Mouse (Mus musculus) lung, embryonic 14.5 days (tissue): ENCODE data around the gene Armc7. TPM values are rescaled to one million over a fixed set of nuclear protein-coding genes. Genes with fewer than 3 reads are reported as not detected.
A peak's percentile ranks its signal among the peaks of the same experiment; 100 is the strongest.
"Not testable (repeated sequence)": the region's sequence is repeated elsewhere in the genome, so short reads cannot be mapped to it uniquely, and the experiment has no call there.

Experiments used
- ATAC-seq: fragments of 200-750 bp; cut with Nextera tagmentation; 2 replicates; pipeline ENCODE4 v1.8.0; 2017; ENCODE audit warnings: mild to moderate bottlenecking, moderate TSS enrichment, moderate library complexity; ENCODE audit not compliant: insufficient read depth
- DNase-seq: peaks from one replicate; pipeline ENCODE4 v3.0.0-alpha.2; 2015
- H3K27ac ChIP-seq: fragments of 300-500 bp; sonication (generic); 2 replicates; pipeline ENCODE4 v1.5.1; 2014; ENCODE audit warnings: low read depth, mild to moderate bottlenecking, moderate library complexity
- H3K27me3 ChIP-seq: fragments of 300-500 bp; sonication (generic); 2 replicates; pipeline ENCODE4 v1.6.1; 2014; ENCODE audit warnings: low read length, control low read depth; ENCODE audit not compliant: insufficient read depth
- H3K36me3 ChIP-seq: fragments of 300-500 bp; sonication (generic); 2 replicates; pipeline ENCODE4 v1.6.1; 2014; ENCODE audit warnings: control low read depth; ENCODE audit not compliant: insufficient read depth
- H3K4me1 ChIP-seq: fragments of 300-500 bp; sonication (generic); 2 replicates; pipeline ENCODE4 v1.6.1; 2014; ENCODE audit warnings: antibody characterized with exemption, control low read depth; ENCODE audit not compliant: insufficient read depth
- H3K4me2 ChIP-seq: fragments of 300-500 bp; sonication (generic); 2 replicates; pipeline ENCODE4 v1.6.1; 2014; ENCODE audit warnings: mild to moderate bottlenecking
- H3K4me3 ChIP-seq: fragments of 300-500 bp; sonication (generic); 2 replicates; pipeline ENCODE4 v1.5.1; 2014; ENCODE audit warnings: low read depth, low read length
- H3K9ac ChIP-seq: fragments of 300-500 bp; sonication (generic); 2 replicates; pipeline ENCODE4 v1.6.1; 2014
- H3K9me3 ChIP-seq: fragments of 300-500 bp; sonication (generic); 2 replicates; pipeline ENCODE4 v1.6.1; 2016; ENCODE audit warnings: low read depth, low read length, control low read depth
- CTCF ChIP-seq: IDR thresholded peaks from 2 replicates; pipeline ENCODE4 v1.5.1; 2016; ENCODE audit warnings: antibody characterized with exemption, low read depth
- WGBS: fragments of 180-500 bp; shearing (Covaris S2); extraction: QIAGEN DNeasy Blood & Tissue Kit; methylation state at CpG from one replicate; pipeline ENCODE4 v1.1.7; 2014; 5-methylcytosine and 5-hydroxymethylcytosine counted together
- polyA plus RNA-seq: library from polyadenylated mRNA; unstranded; fragments of >200 nt; fragmentation: Nextera tagmentation; extraction: Ambion mirVana; gene quantifications from 2 replicates; pipeline ENCODE4 v1.2.1, GENCODE M21; 2014

Gene Armc7
- polyA plus RNA-seq, 1 experiment from 2014 or later: 8.0 TPM

- H3K9ac ChIP-seq: peak overlapping the region; percentile 69
- WGBS: 21% methylated on average over 25 of the region's 25 CpGs
- H3K4me2 ChIP-seq: peak overlapping the region; percentile 86
- no peaks in the 10 kb centered on the region for H3K9me3 ChIP-seq
- peak overlapping the region; percentile 64 for H3K4me3 ChIP-seq
- ATAC-seq (peak; percentile 42), DNase-seq (no peak)
- peaks cover 14% of the 10 kb centered on the region; the same call in 1 of the 2 replicates for H3K36me3 ChIP-seq
- peak overlapping the region; percentile 78; the same call in 1 of the 2 replicates for H3K27ac ChIP-seq
- H3K27me3 ChIP-seq: no peaks in the 10 kb centered on the region
- TF ChIP-seq CTCF: no peak
- H3K4me1 ChIP-seq: 0 out of 2 replicates have a peak, but pooled peaks cover 5% of the 10 kb centered on the region
Observed at GRCm38 (mm10) chr11:115490441-115491355, 15.2 kb downstream of the Armc7 start.

GRCm38 (mm10) chr11:115491356-115492083 lies 16.1 kb downstream of the Armc7 start, which contains the start of gene Nt5c:
Nt5c (minus strand) TSS chr11:115491862.
- ATAC-seq (peak; percentile 87), DNase-seq (peak; percentile 87)
- Histone ChIP-seq H3K4me3 (peak within 1 kb of the TSS; percentile 64), H3K4me2 (peak within 1 kb of the TSS; percentile 86), H3K4me1 (0 out of 2 replicates have a peak, but pooled peaks cover 5% of the 10 kb centered on the region), H3K36me3 (peaks cover 15% of the 10 kb centered on the region; the same call in 1 of the 2 replicates), H3K27me3 (no peaks in the 10 kb centered on the region), H3K27ac (peak within 1 kb of the TSS; percentile 78; the same call in 1 of the 2 replicates), H3K9me3 (no peaks in the 10 kb centered on the region), H3K9ac (peak within 1 kb of the TSS; percentile 69)
- WGBS: under 1% methylated on average over 43 of the region's 43 CpGs
- peak; percentile 80 for TF ChIP-seq CTCF

- Histone ChIP-seq H3K4me1 (0 out of 2 replicates have a peak, but pooled peaks cover 5% of the 10 kb centered on the region), H3K27me3 (no peaks in the 10 kb centered on the region), H3K9ac (peak overlapping the region; percentile 69; the same call in 1 of the 2 replicates), H3K4me3 (peak overlapping the region; percentile 64), H3K9me3 (no peaks in the 10 kb centered on the region), H3K27ac (no peak overlapping the region), H3K36me3 (peaks cover 23% of the 10 kb centered on the region), H3K4me2 (peak overlapping the region; percentile 86)
- WGBS: 24% methylated on average over 6 of the region's 6 CpGs
- no peak for TF ChIP-seq CTCF
- no peak for ATAC-seq
- no peak for DNase-seq
Observed at GRCm38 (mm10) chr11:115492387-115492786, 16.9 kb downstream of the Armc7 start.

- not testable (repeated sequence) for H3K4me3 ChIP-seq, DNase-seq, H3K9me3 ChIP-seq, H3K9ac ChIP-seq, ATAC-seq, H3K27me3 ChIP-seq, H3K4me2 ChIP-seq, H3K4me1 ChIP-seq, H3K27ac ChIP-seq
- peaks cover 49% of the 10 kb centered on the region for H3K36me3 ChIP-seq
- WGBS: 84% methylated on average over 9 of the region's 9 CpGs
Observed at GRCm38 (mm10) chr11:115496559-115496958, 21.1 kb downstream of the Armc7 start.

- H3K36me3 ChIP-seq: peaks cover 56% of the 10 kb centered on the region
- WGBS: 94% methylated on average over 6 of the region's 6 CpGs
- no peak for ATAC-seq
Observed at GRCm38 (mm10) chr11:115502636-115503035, 27.2 kb downstream of the Armc7 start.

GRCm38 (mm10) chr11:115506586-115506985 lies 31.1 kb downstream of the Armc7 start:
- Histone ChIP-seq H3K36me3 (peaks cover 25% of the 10 kb centered on the region), H3K27me3 (no peaks in the 10 kb centered on the region), H3K9me3 (no peaks in the 10 kb centered on the region), H3K9ac (no peak overlapping the region), H3K4me3 (no peak overlapping the region), H3K4me2 (no peak overlapping the region), H3K4me1 (peaks cover 18% of the 10 kb centered on the region), H3K27ac (no peak overlapping the region)
- WGBS: 45% methylated on average over 3 of the region's 3 CpGs
- no peak for DNase-seq
- no peak for TF ChIP-seq CTCF
- ATAC-seq: no peak

More at GRCm38 (mm10) chr11:115502636-115503035, 27.2 kb downstream of the Armc7 start:
- no peak for DNase-seq
- Histone ChIP-seq H3K27ac (no peak overlapping the region), H3K9me3 (no peaks in the 10 kb centered on the region), H3K4me2 (no peak overlapping the region), H3K4me1 (no peaks in the 10 kb centered on the region), H3K27me3 (no peaks in the 10 kb centered on the region), H3K9ac (no peak overlapping the region), H3K4me3 (no peak overlapping the region)
- TF ChIP-seq CTCF: no peak
